Mouse (Mus musculus) inflammation-experienced regulatory T-cells, adult 16 weeks (primary cell): ENCODE results near the gene Fndc3b. TPM values are rescaled to one million over a fixed set of nuclear protein-coding genes. Genes with fewer than 3 reads are reported as not detected.

Source experiments
- polyA plus RNA-seq: library from polyadenylated mRNA; unstranded; fragments of 100-300 nt; shearing (Covaris generic); gene quantifications from one replicate; pipeline ENCODE4 v1.2.1, GENCODE M21; 2017

The Fndc3b gene
- polyA plus RNA-seq: 0.67 TPM

DNA sequence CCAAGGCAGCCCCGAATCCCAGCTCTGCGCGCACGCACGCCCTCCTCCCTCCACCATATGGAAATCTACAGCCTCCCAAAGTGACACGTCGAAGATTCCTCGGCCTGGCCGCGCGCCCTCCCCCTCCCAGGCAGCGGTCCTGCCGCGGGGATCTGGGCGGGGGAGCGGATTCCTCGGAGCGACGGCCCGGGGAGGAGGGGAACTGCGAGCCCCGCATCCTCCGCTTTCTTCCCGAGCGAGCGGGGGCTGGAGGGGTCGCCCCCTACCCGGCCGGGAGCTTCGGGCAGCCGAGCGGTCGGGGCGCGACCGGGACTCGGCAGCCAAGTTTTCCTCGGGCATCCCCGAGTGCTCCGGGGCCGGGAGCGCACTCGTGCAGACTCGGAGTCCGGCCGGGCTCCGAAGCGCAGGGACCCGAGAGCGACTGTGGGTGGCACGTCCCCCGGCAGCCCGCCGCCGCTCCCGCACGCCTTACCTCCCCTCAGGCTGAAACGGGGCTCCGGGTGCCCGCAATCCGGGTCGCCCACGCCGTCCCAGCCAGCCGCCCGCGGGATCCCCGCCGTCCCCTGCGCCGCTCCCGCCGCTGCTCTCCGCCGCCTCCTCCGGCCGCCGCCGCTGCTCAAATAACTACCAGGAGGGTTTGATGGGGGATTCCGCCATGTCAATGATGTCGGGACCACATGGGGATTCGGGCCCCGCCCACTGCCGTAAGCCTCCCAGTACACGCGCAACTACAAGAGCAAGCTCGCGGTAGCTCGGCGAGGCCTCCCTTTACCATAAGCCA is at the start of gene Fndc3b:
TSS of gene Fndc3b (minus strand) at position 660 of the 781 bp plus-strand sequence.

DNA sequence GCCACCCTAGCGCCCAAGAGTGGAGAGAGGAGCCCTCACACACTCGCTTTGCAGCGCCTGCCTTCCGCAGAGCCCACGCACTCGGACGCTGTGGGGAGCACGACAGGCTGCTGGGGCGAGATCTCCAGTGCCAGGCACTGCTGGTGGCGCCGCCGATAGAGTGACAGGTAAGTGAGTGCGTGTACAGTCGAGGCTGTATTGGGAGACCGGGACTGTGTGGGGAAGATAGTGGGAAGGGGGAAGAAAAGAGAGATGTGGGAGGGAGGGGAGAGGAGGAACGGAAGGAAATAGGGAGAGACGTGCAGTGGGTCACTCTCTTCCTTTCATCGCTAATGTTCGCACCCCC is 339.9 kb downstream of the Fndc3b start, which contains the start of gene Ghsr:
TSS of gene Ghsr (plus strand) at position 76 of the 346 bp plus-strand sequence.

Other genes starting within 250 kb of the Fndc3b start
- not detected for gene Tmem212, start 185.1 kb upstream of the Fndc3b start, polyA plus RNA-seq
- 1.3 TPM for gene Pld1, start 227.4 kb upstream of the Fndc3b start, polyA plus RNA-seq